Mouse (Mus musculus) lung, embryonic 14.5 days (tissue): Measurements from ENCODE around the gene 2410131K14Rik. TPM values are rescaled to one million over a fixed set of nuclear protein-coding genes. Genes with fewer than 3 reads are reported as not detected.

Experiments used
- ATAC-seq: fragments of 200-750 bp; cut with Nextera tagmentation; 2 replicates; pipeline ENCODE4 v1.8.0; 2017; ENCODE audit warnings: mild to moderate bottlenecking, moderate TSS enrichment, moderate library complexity; ENCODE audit not compliant: insufficient read depth
- DNase-seq: peaks from one replicate; pipeline ENCODE4 v3.0.0-alpha.2; 2015
- H3K27ac ChIP-seq: fragments of 300-500 bp; sonication (generic); 2 replicates; pipeline ENCODE4 v1.5.1; 2014; ENCODE audit warnings: low read depth, mild to moderate bottlenecking, moderate library complexity
- H3K27me3 ChIP-seq: fragments of 300-500 bp; sonication (generic); 2 replicates; pipeline ENCODE4 v1.6.1; 2014; ENCODE audit warnings: low read length, control low read depth; ENCODE audit not compliant: insufficient read depth
- H3K36me3 ChIP-seq: fragments of 300-500 bp; sonication (generic); 2 replicates; pipeline ENCODE4 v1.6.1; 2014; ENCODE audit warnings: control low read depth; ENCODE audit not compliant: insufficient read depth
- H3K4me1 ChIP-seq: fragments of 300-500 bp; sonication (generic); 2 replicates; pipeline ENCODE4 v1.6.1; 2014; ENCODE audit warnings: antibody characterized with exemption, control low read depth; ENCODE audit not compliant: insufficient read depth
- H3K4me2 ChIP-seq: fragments of 300-500 bp; sonication (generic); 2 replicates; pipeline ENCODE4 v1.6.1; 2014; ENCODE audit warnings: mild to moderate bottlenecking
- H3K4me3 ChIP-seq: fragments of 300-500 bp; sonication (generic); 2 replicates; pipeline ENCODE4 v1.5.1; 2014; ENCODE audit warnings: low read depth, low read length
- H3K9ac ChIP-seq: fragments of 300-500 bp; sonication (generic); 2 replicates; pipeline ENCODE4 v1.6.1; 2014
- H3K9me3 ChIP-seq: fragments of 300-500 bp; sonication (generic); 2 replicates; pipeline ENCODE4 v1.6.1; 2016; ENCODE audit warnings: low read depth, low read length, control low read depth
- CTCF ChIP-seq: IDR thresholded peaks from 2 replicates; pipeline ENCODE4 v1.5.1; 2016; ENCODE audit warnings: antibody characterized with exemption, low read depth
- WGBS: fragments of 180-500 bp; shearing (Covaris S2); extraction: QIAGEN DNeasy Blood & Tissue Kit; methylation state at CpG from one replicate; pipeline ENCODE4 v1.1.7; 2014; 5-methylcytosine and 5-hydroxymethylcytosine counted together
- polyA plus RNA-seq: library from polyadenylated mRNA; unstranded; fragments of >200 nt; fragmentation: Nextera tagmentation; extraction: Ambion mirVana; gene quantifications from 2 replicates; pipeline ENCODE4 v1.2.1, GENCODE M21; 2014

The 2410131K14Rik gene
- polyA plus RNA-seq, 1 experiment from 2014 or later, result 9.9 TPM

DNA sequence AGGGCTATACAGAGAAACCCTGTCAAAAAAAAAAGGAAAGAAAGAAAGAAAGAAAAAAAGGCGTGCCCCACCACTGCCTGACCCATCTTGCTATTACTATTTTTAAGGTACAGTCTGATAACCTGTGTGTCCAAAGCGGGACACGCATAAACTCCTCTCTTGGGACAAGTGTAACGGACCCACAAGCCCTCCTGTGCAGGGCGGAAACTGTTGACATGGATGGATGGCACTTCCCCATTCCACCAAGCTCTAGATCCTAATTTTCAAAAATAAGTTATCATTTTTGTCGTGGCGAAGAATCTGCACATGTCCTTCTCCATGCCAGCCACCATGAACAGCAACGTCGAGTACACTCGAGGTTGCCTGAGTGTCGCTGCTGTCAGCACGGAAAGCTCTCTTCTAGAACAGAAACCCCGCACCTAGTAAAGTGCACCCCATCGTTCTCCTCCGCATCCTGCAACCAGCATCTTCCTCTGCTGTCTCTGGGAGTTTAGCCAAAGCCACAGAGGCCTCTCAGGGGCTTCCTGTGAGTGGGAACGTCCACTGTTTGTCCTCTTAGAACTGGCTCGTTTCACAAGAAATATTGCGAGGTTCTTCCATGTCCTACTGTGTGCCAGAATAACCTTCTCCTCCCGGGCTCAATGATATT lies 60.1 kb downstream of the 2410131K14Rik start:
- Histone ChIP-seq H3K9ac (no peak overlapping the region), H3K27ac (no peak overlapping the region), H3K4me3 (no peak overlapping the region), H3K4me2 (no peak overlapping the region), H3K4me1 (peaks cover 10% of the 10 kb centered on the region; the same call in 1 of the 2 replicates), H3K27me3 (no peaks in the 10 kb centered on the region), H3K9me3 (no peaks in the 10 kb centered on the region), H3K36me3 (no peaks in the 10 kb centered on the region)
- no peak for DNase-seq
- WGBS, result 73% methylated on average over 19 of the region's 19 CpGs
- no peak for ATAC-seq
- no peak for TF ChIP-seq CTCF

GRCm38 (mm10) chr5:118310389-118310788 lies 65.4 kb downstream of the 2410131K14Rik start:
- ATAC-seq (no peak), DNase-seq (no peak)
- H3K4me1 ChIP-seq, result 0 out of 2 replicates have a peak, but pooled peaks cover 3% of the 10 kb centered on the region
- no peak overlapping the region for H3K9ac ChIP-seq
- H3K36me3 ChIP-seq, result no peaks in the 10 kb centered on the region
- WGBS, result 60% methylated on average over 6 of the region's 6 CpGs
- TF ChIP-seq CTCF, result no peak
- H3K27ac ChIP-seq, result no peak overlapping the region
- H3K9me3 ChIP-seq, result no peaks in the 10 kb centered on the region
- H3K4me2 ChIP-seq, result no peak overlapping the region
- H3K27me3 ChIP-seq, result no peaks in the 10 kb centered on the region
- no peak overlapping the region for H3K4me3 ChIP-seq

- no peaks in the 10 kb centered on the region for H3K36me3 ChIP-seq
- ATAC-seq (no peak), DNase-seq (no peak)
- H3K9me3 ChIP-seq, result no peaks in the 10 kb centered on the region
- no peak overlapping the region for H3K4me2 ChIP-seq
- H3K4me3 ChIP-seq, result no peak overlapping the region
- no peak overlapping the region for H3K27ac ChIP-seq
- TF ChIP-seq CTCF, result no peak
- H3K4me1 ChIP-seq, result 0 out of 2 replicates have a peak, but pooled peaks cover 3% of the 10 kb centered on the region
- H3K9ac ChIP-seq, result no peak overlapping the region
- no peaks in the 10 kb centered on the region for H3K27me3 ChIP-seq
- 49% methylated on average over 10 of the region's 10 CpGs for WGBS
These were observed 66.2 kb downstream of the 2410131K14Rik start for GRCm38 (mm10) chr5:118311251-118311650.

DNA sequence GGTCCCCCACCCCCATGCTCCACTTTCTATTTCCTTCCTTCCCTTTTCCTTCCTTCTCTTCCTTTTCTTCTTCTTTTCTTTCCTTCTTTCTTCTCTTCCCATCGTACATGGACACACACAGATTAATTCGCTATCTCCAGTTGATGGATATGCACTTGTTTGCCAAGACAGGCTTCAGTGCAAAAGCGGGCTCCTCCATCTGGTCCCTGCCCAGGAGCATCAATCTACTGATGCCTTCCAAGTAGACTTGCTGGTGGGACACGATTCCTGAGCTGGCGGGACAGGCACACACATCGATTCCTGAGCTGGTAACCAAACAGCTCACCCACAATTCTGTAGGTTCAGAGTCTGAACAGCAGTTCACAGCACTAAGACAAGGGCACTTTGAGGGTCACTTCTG lies 68.7 kb downstream of the 2410131K14Rik start:
- H3K4me2 ChIP-seq, result no peak overlapping the region
- H3K36me3 ChIP-seq, result no peaks in the 10 kb centered on the region
- H3K27ac ChIP-seq, result no peak overlapping the region
- H3K4me3 ChIP-seq, result no peak overlapping the region
- no peak for TF ChIP-seq CTCF
- no peak overlapping the region for H3K9ac ChIP-seq
- H3K9me3 ChIP-seq, result no peaks in the 10 kb centered on the region
- WGBS, result 79% methylated on average over 6 of the region's 6 CpGs
- DNase-seq (no peak), ATAC-seq (no peak)
- 0 out of 2 replicates have a peak, but pooled peaks cover 3% of the 10 kb centered on the region for H3K4me1 ChIP-seq
- H3K27me3 ChIP-seq, result peaks cover under 1% of the 10 kb centered on the region; the same call in 1 of the 2 replicates

Other genes with a start within 250 kb of the 2410131K14Rik start
- 5.3 and 5.6 TPM in 2 replicates for gene Tesc, start 217.5 kb upstream of the 2410131K14Rik start, polyA plus RNA-seq
- 31.1 and 31.3 TPM in 2 replicates for gene Fbxw8, start 89.8 kb upstream of the 2410131K14Rik start, polyA plus RNA-seq
- 0.04 TPM in 1 of 2 replicates, not detected in the other for gene Hrk, start 80.6 kb upstream of the 2410131K14Rik start, polyA plus RNA-seq
- gene Rnft2, start 111 bp upstream of the 2410131K14Rik start, polyA plus RNA-seq, result 3.0 and 3.4 TPM in 2 replicates